Mouse (Mus musculus) cerebellum, adult 2 months (tissue): ENCODE measurements at regions not wholly inside any gene's neighbourhood (a gene's known extent, or its start where the extent isn't known, plus 50 kb on each side); places are given as distances from the start of the nearest gene placed in this dataset.

Experiments used
- DNase-seq, 2 experiments: peaks; one replicate each; pipeline ENCODE4 v3.0.0; 2021
- H3K27ac ChIP-seq: fragments of 200-500 bp; 2 replicates; pipeline ENCODE4 v1.5.1; 2012; ENCODE audit warnings: low read length, control low read depth, inconsistent platforms; ENCODE audit not compliant: insufficient read depth
- H3K27me3 ChIP-seq: fragments of 200-500 bp; 2 replicates; pipeline ENCODE4 v1.6.1; 2012; ENCODE audit warnings: inconsistent platforms, mild to moderate bottlenecking, low read length, moderate library complexity; ENCODE audit not compliant: control insufficient read depth, insufficient read depth
- H3K4me1 ChIP-seq: fragments of 200-500 bp; 2 replicates; pipeline ENCODE4 v1.6.1; 2011; ENCODE audit warnings: low read length; ENCODE audit not compliant: control insufficient read depth, insufficient read depth
- H3K4me3 ChIP-seq: fragments of 200-500 bp; replicated peaks from 2 replicates; pipeline ENCODE3; 2011; ENCODE audit warnings: mild to moderate bottlenecking, low read depth, low read length, control low read depth; ENCODE audit not compliant: insufficient read depth
- CTCF ChIP-seq: fragments of 200-500 bp; IDR thresholded peaks from 2 replicates; pipeline ENCODE4 v1.5.1; 2011; ENCODE audit warnings: low read depth, mild to moderate bottlenecking, control low read depth, low read length, moderate library complexity, borderline replicate concordance; ENCODE audit not compliant: insufficient read depth
- POLR2A ChIP-seq: fragments of 200-500 bp; IDR thresholded peaks from 2 replicates; pipeline ENCODE4 v1.6.1; 2011; ENCODE audit warnings: low read length, control low read depth, borderline replicate concordance; ENCODE audit not compliant: insufficient read depth
- WGBS: fragments of 180-500 bp; shearing (Covaris S2); methylation state at CpG from one replicate; pipeline ENCODE4 v1.1.7; 2018; 5-methylcytosine and 5-hydroxymethylcytosine counted together

DNA sequence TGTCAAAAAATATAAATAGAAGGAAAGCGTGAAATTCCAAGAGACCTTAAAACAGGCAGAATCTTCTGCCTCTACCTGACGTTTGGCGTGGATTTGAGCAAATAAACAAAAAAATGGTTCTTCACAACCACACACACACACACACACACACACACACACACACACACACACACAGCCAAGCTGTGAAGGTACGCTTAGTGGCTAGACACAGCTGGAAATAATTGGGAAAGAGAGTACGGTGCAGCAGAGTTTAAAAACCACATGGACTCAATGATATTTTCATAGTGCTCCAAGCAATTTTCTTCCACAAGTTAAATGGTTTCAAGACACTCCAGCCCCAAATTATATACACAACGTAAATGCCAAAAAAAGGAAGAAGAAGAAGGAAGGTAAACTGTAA is 600.4 kb downstream of the Kcnj2 start:
- TF ChIP-seq CTCF (no peak), POLR2A (no peak)
- WGBS, result 80% methylated on average over 6 of the region's 6 CpGs
- no peaks in the 10 kb centered on the region for H3K27me3 ChIP-seq
- H3K4me3 ChIP-seq, result no peak overlapping the region
- no peaks in the 10 kb centered on the region for H3K4me1 ChIP-seq
- no peak overlapping the region for H3K27ac ChIP-seq
- no peak for DNase-seq

DNA sequence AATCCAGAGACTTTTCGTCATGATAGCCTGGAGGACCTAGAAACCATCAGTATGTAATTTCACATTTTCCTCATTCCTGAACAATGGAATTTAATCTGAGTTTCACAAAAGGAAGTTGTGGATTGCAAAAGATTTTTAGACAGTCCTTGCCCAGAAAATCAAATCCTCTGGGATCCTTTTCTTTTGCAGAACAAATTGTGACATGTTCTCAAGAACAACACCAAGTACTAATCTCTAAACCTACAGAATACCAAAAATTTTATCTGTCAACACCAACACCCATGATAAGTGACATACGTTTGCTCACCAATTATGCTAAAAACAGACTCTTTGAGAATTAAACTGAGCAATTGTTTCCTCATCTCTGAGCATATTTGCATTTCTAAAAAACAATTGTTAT is 605.9 kb downstream of the Kcnj2 start:
- H3K4me3 ChIP-seq, result no peak overlapping the region
- TF ChIP-seq POLR2A (no peak), CTCF (no peak)
- no peak for DNase-seq
- 93% methylated on average over 2 of the region's 2 CpGs for WGBS
- H3K4me1 ChIP-seq, result no peaks in the 10 kb centered on the region
- H3K27ac ChIP-seq, result no peak overlapping the region
- no peaks in the 10 kb centered on the region for H3K27me3 ChIP-seq

DNA sequence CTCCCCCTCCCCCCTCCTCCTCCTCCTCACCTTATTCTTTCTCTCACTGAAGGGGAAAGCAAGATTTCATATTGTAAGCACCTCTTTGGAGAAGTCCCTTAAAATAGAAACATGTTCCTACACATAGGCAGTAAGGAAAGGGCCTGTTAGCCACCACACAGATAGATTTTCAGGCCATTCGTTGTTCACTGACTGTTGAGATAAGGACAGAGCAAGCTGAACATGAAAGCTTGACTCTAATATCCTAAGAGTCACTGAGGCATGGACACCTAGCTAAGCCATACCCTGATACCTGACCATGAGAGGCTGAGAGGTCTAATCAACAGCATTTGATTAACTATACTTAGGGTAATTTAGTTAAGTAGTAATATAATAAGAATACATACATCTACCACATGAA is 609.7 kb downstream of the Kcnj2 start:
- TF ChIP-seq CTCF (no peak), POLR2A (no peak)
- no peaks in the 10 kb centered on the region for H3K4me1 ChIP-seq
- H3K27ac ChIP-seq, result no peak overlapping the region
- no peaks in the 10 kb centered on the region for H3K27me3 ChIP-seq
- no peak for DNase-seq
- no peak overlapping the region for H3K4me3 ChIP-seq
- 95% methylated on average over 1 of the region's 1 CpGs for WGBS

GRCm38 (mm10) chr11:111682341-111682740 is 616.4 kb downstream of the Kcnj2 start:
- 55% methylated on average over 7 of the region's 7 CpGs for WGBS
- no peak for TF ChIP-seq CTCF
- TF ChIP-seq POLR2A, result no peak
- Histone ChIP-seq H3K27ac (no peak overlapping the region), H3K4me3 (no peak overlapping the region), H3K27me3 (no peaks in the 10 kb centered on the region), H3K4me1 (no peaks in the 10 kb centered on the region)
- DNase-seq, result no peak

- WGBS, result 90% methylated on average over 4 of the region's 4 CpGs
- H3K4me1 ChIP-seq, result no peaks in the 10 kb centered on the region
- H3K4me3 ChIP-seq, result no peak overlapping the region
- H3K27me3 ChIP-seq, result no peaks in the 10 kb centered on the region
- no peak overlapping the region for H3K27ac ChIP-seq
- DNase-seq, result no peak
- no peak for TF ChIP-seq POLR2A
- no peak for TF ChIP-seq CTCF
Measured at GRCm38 (mm10) chr11:111683909-111684308, 617.9 kb downstream of the Kcnj2 start.

DNA sequence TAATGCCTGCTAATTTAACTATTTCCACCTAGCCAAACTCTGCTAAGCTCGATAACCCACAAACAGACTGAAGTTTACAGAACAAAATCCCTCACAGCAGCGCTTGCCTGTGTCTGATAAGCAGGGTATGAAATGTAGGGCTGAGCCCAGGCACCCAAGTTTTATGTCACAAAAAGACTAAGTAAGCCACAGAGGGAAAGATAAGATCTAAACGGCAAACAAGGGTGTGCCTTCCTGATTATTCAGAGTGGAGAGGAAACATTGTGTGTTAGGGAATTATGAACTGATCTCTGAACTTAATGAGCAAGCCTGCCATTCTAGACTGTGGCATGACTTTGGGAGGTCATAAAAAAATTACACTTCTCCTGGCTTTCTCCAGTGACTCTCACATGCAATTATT is 621.8 kb downstream of the Kcnj2 start:
- Histone ChIP-seq H3K4me1 (no peaks in the 10 kb centered on the region), H3K27me3 (no peaks in the 10 kb centered on the region), H3K27ac (no peak overlapping the region), H3K4me3 (no peak overlapping the region)
- DNase-seq, result no peak
- 73% methylated on average over 3 of the region's 3 CpGs for WGBS
- TF ChIP-seq POLR2A (no peak), CTCF (no peak)

GRCm38 (mm10) chr11:111688186-111688860 is 622.4 kb downstream of the Kcnj2 start:
- H3K4me1 ChIP-seq, result no peaks in the 10 kb centered on the region

GRCm38 (mm10) chr11:111689899-111690298 is 623.9 kb downstream of the Kcnj2 start:
- DNase-seq, result no peak
- Histone ChIP-seq H3K4me3 (no peak overlapping the region), H3K27me3 (no peaks in the 10 kb centered on the region), H3K27ac (no peak overlapping the region), H3K4me1 (no peaks in the 10 kb centered on the region)
- 75% methylated on average over 2 of the region's 2 CpGs for WGBS
- no peak for TF ChIP-seq POLR2A
- TF ChIP-seq CTCF, result no peak

More at GRCm38 (mm10) chr11:111688186-111688860, 622.4 kb downstream of the Kcnj2 start:
- no peaks in the 10 kb centered on the region for H3K27me3 ChIP-seq
- TF ChIP-seq CTCF, result no peak
- TF ChIP-seq POLR2A, result no peak
- no peak overlapping the region for H3K4me3 ChIP-seq
- WGBS, result 61% methylated on average over 6 of the region's 6 CpGs
- no peak overlapping the region for H3K27ac ChIP-seq
- no peak for DNase-seq
